Mouse (Mus musculus): ENCODE measurements around the gene Dlg2. TPM values are rescaled to one million over a fixed set of nuclear protein-coding genes. Genes with fewer than 3 reads are reported as not detected.

The Dlg2 gene
- total RNA-seq, 1 experiment from 2014 or later, result 71.9 TPM

DNA sequence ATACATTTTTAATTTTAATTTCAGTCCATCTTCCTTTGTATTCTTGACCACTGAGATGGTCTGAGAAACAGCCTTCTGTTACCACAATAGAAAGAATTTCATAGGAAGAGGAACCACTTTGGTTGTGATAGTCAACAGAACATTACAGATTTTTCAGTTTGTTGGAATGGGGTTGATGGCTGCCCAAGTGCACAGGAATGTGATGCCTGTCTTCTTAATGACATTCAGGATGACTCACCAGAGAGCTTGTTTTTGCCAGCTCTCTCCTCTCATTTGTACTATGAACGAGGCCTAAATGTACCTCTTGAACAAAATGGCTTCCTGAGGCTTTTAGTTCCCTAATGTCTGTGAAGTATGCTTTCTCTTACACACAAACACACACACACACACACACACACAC, 1107.1 kb downstream of the Dlg2 start:
- DNase-seq, result no peak

DNA sequence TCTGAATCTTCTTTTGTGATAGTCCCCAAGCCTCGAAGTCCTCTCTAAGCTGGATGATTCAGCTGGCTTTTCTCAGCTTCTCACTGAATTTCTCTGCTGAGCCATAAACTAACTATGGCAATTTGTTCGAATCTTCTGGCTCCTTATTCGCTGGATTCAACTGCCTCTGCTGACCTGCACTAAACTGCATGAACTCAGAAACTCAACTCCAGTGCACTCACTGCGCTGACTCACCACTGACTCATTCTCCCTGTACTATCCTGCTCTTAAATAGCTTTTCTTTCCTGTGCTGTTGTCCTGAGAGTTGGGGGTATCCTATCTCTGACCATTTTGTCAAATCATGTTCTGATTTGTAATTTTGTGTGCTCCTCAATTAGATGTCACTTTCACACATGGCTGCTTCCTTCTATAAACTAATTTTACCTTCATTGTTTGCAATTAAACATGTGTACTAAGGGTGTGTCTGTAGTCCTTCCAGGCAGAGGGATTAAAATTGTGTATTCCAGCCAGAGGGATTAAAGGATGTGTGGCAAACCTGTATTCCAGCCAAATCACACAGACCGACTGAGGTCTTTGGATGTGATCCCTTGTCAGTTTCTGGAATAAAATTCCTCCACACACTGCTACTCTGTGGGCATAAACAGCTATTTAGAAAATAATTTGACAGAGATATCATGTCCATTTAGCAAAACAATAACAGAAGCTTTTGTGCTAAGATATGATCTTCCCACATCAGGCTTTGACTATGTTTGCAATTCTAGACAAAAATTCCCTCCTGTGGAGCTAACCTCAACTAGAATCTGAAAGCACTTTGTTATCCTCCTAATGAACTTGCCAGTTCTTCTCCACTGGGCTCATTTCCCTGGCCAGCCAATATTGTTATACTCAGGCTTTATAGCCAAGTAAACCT, 1115.0 kb downstream of the Dlg2 start:
- peak; percentile 49 for DNase-seq

DNA sequence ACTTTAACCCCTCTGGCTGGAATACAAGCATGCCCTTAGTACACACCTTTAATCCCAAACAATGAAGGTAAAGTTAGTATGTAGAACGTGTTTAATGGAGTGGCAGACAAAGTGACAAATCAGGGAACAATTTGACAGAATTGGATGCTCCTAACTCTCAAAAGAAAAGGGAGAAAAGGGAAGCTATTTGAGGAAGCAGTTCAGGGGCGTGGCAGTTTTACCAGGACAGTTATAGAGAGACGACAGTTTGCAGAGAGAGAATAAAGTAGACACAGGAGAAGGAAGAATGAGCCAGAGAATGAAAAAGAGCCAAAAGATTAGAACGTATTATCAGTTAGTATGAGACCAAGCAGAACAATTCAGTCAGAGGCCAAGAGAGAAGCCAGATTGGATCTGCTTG, 1122.1 kb downstream of the Dlg2 start:
- no peak for DNase-seq

DNA sequence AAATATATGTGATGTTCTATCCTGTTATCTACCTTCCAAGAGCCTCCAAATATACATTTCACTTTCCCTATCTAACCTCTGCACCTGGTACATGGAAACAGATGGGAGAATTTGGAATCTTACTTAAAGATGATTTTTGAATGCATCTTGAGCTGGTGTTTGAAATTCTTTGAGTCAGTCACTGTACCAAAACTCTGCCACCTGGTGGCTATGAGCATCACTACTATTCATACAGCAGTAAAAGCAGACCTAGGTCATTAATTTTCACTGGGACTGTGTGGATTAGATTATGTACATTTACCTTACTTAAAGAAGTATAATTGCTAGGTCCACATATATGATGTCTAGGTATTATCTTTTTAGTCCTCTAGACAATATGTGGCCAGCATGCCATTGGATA, 1124.8 kb downstream of the Dlg2 start:
- DNase-seq, result peak; percentile 21

DNA sequence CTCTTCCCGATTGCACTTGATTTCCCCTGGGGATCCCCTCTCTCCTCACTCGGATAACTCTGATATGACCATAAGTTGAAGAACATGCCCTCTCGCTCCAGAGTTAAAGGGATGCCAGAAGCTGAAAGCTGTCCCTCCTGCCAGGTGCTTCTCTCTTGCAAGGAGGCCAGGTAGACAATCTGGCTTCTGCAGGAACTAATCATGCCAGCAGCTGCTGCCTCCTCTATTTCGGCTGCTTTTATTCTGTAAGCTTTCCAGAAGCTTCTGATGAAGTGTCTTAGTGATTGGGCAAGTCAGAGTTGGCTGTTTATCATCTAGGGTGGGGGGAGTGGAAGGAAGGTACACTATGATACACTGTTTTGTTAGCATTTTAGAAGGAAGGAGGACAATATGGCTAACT, 1127.1 kb downstream of the Dlg2 start:
- no peak for DNase-seq

GRCm38 (mm10) chr7:91653033-91653432, 1176.6 kb downstream of the Dlg2 start:
- no peak for DNase-seq

DNA sequence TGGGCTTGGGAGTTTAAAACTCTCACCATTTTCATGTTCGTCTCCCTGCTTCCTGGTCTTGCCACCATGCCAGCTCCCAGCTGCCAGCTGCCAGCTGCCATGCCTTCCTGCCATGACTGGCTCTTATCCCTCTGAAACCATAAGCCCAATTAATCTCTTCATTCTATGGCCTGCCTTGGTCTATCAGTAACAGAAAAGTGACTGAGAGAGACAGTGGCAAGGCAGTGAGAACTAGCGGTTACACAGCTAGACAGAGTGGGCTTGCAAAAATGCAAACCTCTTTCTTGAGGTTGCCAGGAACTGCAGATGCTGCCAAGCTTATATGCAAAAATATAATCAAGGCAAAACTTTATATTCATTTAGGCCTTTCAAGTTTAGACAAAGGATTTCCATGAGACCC, 1183.0 kb downstream of the Dlg2 start:
- no peak for DNase-seq

GRCm38 (mm10) chr7:91672236-91673017, 1196.0 kb downstream of the Dlg2 start:
- DNase-seq, result peak; percentile 55

DNA sequence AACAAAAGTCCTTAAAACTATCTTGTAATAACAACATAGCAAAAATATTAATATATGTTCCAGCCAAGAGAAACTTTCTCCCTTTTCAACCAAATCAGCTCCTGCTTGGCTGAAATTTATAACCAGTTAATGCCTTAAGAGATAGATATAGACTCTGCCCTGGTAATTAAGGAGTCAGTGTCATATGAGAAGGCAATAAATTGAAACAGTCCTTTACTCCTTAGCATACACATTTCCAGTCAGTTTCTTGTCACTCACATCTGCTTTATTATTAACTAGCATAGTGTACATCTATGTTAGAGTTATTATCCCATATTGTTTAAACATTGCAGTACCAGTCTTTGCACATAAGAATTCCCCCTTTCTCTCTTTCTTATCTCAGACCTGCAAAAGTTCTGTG, 1197.9 kb downstream of the Dlg2 start:
- DNase-seq, result no peak

GRCm38 (mm10) chr7:91677934-91678333, 1201.5 kb downstream of the Dlg2 start:
- no peak for DNase-seq

DNA sequence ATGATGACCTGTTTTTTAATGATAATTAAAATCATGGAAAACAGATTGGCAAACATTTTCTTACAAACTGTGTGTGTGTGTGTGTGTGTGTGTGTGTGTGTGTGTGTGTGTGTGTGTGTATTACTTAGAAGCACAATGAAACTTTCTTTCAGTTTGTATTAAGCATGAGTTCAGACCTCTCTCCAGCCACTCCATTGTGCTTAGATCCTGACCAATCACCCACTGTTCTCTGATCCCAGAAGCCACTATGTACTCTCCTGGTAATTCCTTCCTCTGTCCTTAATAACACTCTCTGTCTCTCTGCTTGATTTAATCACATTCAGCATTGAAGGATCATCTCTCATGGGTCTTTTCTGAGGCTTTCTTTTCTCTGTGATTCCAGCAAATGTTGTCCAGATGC, 1211.5 kb downstream of the Dlg2 start:
- DNase-seq, result no peak

DNA sequence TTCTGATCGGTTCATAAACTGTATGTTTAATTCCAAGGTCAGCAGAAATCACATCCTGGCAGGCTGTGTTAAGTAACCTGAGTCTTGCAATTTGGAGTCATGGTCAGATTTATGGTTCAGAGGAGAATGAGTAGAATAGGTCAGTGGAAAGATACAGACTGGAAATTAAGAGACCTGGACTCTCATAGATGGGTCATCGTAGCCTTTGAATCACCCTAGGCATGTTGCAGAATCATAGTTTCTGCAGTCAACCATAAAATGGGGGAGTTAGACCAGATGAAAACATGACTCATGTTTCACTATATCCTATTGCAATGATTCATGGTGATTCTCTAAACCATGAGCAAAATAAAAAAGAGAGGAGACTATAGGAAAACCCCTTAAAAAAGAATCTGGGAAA, 1213.4 kb downstream of the Dlg2 start:
- peak; percentile 11 for DNase-seq

DNA sequence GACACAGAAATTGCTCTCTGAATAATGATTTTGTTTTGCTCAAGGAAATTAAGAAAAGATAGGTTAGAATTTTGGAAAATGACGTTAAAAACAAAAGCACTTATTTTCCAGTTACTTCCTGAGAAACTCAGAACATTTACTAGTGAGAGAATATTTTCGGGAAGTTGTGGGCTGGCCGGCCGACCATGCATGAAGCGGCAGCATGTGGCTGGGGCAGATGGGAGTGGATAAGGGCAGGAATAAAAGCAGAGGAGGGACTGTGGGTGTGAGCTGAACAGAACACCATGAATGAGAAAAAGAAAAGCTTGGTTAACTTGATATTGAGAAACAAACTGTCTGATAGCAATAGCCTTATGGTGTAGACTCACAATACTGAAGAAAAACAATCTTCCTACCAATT, 1233.4 kb downstream of the Dlg2 start:
- DNase-seq, result no peak

GRCm38 (mm10) chr7:91711184-91711583, 1234.7 kb downstream of the Dlg2 start:
- DNase-seq, result no peak

- no peak for DNase-seq
Observed at GRCm38 (mm10) chr7:91715776-91716175, 1239.3 kb downstream of the Dlg2 start.

DNA sequence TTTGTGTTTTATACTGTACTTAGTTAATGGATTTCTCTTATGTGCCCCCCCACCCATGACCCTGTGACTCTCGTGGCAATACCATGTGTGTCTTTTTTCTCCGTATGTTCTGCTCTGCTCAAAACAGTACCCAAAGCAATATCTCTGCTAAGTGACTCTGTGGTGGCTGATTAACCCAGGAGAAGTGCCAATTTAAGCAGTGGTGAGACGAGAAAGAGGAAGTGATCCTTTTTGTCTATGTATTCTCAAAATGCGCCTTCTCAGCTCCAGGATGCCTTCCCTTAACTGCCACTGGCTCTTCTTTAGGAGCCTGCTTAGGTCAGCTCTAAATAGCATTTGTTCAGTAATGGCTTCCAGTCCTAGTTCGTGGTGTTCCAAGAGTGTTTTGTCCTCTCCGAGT, 1240.2 kb downstream of the Dlg2 start:
- no peak for DNase-seq

- peak; percentile 14 for DNase-seq
Observed at GRCm38 (mm10) chr7:91720318-91720717, 1243.8 kb downstream of the Dlg2 start.

DNA sequence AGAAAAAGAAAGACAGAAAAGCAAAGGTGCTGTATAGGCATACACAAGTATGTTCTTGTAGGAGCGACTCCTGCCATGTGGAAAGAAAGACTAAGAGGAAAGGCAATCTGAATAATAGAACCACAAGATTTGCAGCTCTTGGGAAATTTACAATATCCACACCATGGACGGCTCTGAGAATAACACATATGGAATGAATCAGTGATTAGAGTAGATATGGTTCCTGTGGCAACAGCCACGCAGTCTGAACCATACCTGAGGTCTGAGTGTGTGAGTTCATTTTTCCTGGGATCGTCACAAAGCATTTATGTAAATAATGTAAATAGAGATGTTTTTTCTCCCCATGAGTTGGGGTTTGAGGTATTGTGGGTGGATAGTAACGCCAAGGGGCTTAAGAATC, 1247.9 kb downstream of the Dlg2 start:
- DNase-seq, result no peak

DNA sequence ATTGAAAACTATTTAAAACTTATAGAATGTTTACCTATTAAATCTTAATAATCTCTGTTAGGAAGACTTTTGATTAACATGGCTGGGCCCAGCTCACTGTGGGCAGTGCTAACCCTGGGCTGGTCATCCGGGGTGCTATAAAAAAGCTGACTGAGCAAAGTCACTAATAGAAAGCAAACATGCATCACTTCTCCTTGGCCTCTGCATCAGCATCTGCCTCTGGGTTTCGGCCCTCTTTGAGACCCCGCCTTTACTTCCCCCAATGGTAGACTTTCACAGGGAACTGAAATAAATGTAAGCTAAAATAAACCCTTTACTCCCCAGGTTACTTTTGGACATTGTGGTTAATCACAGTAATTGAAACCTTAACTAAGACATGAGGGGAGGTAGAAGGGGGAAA, 1264.3 kb downstream of the Dlg2 start:
- DNase-seq, result no peak

DNA sequence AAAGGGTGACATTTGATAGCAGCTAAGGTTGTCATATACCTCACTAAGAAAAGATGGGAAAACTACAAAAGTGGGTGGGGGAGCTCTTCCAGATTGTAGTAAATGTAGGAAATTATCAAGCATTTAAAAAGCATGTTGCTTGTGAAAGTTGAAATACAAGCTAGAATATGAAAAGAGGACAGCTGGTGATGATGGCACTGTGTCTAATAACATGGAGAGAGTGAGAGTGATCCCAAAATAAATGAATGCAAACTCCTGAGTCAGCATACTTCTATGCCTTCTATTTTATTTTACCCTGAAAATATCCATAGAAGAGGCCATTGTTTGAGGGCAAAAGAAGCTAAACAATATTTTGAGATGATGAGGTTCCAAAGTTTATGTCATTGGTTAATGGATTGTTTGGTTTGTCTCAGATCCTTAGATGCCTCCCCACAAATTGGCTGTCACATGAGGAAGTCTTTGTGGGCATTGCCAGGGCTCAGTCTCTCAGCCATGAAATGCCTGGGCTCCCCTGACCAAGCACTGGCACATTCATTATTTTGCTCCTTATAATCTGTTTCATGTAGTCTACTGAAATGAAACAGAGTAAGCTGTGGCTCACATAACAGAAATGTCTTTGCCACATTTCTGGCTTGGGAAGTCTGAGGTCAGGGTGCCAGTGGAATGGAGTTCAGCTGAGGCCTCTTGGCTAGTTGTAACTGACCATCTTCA, 1276.8 kb downstream of the Dlg2 start:
- DNase-seq, result no peak

- DNase-seq, result no peak
Observed at GRCm38 (mm10) chr7:91767648-91768047, 1291.2 kb downstream of the Dlg2 start.

DNA sequence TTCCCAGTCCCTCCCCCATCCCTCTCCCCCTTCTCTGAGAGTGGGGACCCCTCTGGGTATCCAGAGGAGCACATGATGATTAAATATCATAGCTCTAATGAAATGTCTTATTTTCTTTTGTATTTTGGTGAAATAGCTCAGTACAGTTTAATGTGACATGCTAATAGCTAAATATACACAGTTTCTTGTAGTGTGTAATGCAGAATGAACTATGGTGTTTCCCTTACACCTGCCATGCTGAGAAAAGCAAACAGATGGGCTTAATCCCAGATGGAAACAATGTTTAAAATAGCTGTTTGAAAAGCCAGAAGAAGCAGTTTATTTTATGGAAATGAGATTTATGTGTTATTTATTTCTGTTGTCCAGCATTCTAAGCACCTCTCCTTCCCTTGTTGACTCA, 1302.2 kb downstream of the Dlg2 start:
- no peak for DNase-seq

GRCm38 (mm10) chr7:91784617-91785016, 1308.1 kb downstream of the Dlg2 start:
- peak; percentile 9 for DNase-seq

Data from adrenal gland, postnatal 14 days (tissue).